Mouse (Mus musculus) C2C12 (cell line): ENCODE measurements at regions not wholly inside any gene's neighbourhood (a gene's known extent, or its start where the extent isn't known, plus 50 kb on each side); places are given as distances from the start of the nearest gene placed in this dataset.

Experiments used
- CTCF ChIP-seq: IDR thresholded peaks from one replicate; pipeline ENCODE4 v1.5.1; 2011; ENCODE audit not compliant: control insufficient read depth, insufficient read depth, insufficient read length
- MAX ChIP-seq: IDR thresholded peaks from one replicate; pipeline ENCODE4 v1.6.1; 2011; ENCODE audit warnings: mild to moderate bottlenecking, control low read depth
- USF1 ChIP-seq: IDR thresholded peaks from one replicate; pipeline ENCODE4 v1.6.1; 2011; ENCODE audit warnings: low read depth, mild to moderate bottlenecking, control low read depth, moderate library complexity

GRCm38 (mm10) chr11:112720652-112721051 lies 61.4 kb upstream of the Sox9 start:
- TF ChIP-seq CTCF, result no peak
- no peak for TF ChIP-seq MAX
- no peak for TF ChIP-seq USF1
